Mouse (Mus musculus): ENCODE results near the gene Galnt18. TPM values are rescaled to one million over a fixed set of nuclear protein-coding genes. Genes with fewer than 3 reads are reported as not detected.

Gene Galnt18
- total RNA-seq, 2 experiments from 2014 or later = not detected

DNA sequence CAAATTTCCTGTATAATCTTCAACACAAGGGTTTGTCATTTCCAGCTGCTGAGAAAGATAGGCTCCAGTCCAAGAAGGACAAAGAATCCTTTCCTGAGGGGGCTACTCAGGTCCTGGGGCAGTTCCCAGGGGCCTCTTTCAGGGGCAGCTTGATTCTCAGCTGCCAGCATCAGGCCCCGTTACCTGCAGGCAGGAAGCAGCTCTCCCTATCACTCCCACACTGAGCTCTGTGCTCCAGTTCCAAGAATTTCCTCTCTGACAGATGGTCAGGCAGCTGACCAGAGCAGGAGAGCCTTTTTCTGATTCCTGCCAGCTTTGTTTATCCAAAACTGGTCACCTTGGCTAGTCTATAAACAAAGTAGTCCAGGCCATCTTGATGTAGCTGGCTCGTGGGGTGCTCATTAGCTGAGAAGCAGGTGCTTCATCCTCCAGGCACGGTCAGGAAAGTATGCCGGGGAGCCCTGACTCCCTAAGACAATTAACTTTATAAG is 191.4 kb downstream of the Galnt18 start:
- ATAC-seq (replicated peaks; ENCODE audit: poor library complexity, severe bottlenecking) = no peak

DNA sequence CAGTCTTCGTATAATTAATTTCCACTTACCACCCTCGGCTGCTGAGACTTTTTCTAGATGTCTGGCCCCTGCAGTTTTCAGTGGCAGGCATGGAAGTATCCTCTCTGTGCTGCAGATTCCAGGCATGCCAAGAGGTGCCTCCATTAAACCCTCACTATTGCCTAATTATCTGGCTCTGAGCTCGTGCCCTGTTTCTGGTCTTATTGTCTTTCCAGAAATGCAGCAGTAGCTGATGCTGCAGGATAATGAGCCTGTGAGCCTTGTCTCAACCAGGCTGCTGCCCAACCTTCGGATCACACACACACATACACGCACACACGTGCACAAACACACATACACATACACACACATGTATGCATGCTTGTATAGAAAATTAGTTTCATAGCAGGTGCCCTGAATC is 199.2 kb downstream of the Galnt18 start:
- no peak for ATAC-seq (replicated peaks; ENCODE audit: poor library complexity, severe bottlenecking)

DNA sequence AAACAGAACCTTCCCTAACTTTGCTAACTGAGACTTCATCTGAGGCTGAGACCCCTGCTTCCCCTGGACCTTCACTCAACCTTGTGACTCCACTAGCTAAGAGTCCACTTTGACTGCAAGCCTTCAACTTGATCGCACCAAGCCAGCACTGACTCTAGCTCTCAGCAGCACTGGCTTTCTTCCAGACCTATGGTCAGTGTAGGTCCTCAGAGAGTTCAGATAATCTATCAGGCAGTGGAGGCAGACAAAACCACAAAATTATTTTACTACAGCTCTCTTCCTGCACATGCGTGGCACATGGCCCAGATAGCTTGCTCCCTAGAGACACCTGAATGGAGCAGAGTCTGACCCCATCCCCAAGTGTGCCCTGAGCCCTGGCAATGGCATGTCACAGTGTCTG is 204.7 kb downstream of the Galnt18 start:
- no peak for ATAC-seq (replicated peaks; ENCODE audit: poor library complexity, severe bottlenecking)

DNA sequence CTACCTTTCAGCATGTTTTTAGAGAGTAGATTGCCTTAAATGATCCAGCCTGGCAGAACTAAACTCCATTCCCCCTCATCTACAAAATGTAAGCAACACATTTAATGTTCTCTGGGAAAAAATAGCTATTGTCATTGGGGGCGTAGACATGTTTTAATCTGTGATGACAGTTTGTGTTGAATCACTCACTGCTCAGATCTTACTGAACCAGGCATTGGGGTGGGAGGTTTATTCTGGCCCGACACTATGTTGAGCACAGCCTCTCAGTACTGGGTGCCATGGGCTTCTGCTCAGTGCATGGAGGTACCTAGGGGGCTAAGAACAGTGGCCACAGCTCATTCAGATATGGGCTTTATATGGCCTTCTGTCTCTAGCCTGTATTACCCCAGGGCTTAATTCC is 207.4 kb downstream of the Galnt18 start:
- no peak for ATAC-seq (replicated peaks; ENCODE audit: poor library complexity, severe bottlenecking)

DNA sequence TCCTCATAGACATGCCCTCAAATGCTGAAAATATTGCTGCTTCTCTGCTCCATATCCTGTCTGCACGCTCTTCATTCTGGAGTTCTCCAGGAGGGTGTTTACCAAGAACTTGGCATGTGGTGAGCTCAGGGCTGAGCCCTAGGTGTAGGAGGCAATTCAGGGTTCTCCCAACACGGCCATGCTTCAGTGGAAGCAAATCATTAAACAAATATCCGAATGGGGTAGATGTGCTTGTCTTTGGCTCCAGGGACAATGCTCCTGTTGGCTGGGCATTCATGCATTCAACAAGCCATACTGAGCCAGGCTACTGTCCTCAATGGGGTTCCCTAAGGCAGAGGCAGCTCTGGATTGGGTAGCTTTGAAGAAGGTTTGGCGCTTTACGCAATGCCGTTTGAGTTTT is 212.9 kb downstream of the Galnt18 start:
- no peak for ATAC-seq (replicated peaks; ENCODE audit: poor library complexity, severe bottlenecking)

DNA sequence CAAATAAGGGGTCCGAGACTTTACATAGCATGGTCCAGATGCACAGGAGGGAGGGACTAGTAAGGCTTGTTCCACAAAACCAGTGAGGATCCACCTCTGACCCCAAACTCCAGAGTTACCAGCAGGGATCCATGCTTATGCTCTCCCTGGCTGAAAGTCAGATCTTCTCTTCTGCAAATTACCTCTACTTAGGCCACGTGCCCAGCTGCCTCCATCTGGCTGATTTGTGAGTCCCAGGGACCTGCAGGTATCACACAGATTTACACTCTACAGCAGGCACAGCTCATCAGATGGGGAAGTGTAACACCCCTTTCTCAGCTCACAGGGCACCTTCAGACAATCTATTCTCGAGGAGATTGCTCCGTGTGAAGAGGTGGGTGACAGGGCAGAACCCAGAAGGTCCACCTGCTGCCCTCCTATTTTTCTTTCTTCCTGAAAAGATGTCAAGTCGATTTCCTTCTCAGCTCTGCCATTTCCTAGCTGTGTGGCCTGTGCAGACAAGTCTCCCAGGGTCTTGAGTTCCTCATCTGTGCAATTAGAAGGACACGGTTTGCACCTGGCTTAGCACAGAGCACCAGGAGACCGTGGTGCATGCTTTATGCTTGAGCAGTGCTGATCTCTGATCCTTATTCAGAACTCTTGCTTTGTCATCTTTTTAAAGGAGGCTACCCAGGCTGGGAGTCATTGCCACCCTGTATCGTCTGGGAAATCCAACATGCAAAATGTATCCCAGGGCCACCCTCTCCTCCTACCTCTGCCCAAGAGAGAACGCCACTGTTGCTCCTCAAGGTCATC is 216.3 kb downstream of the Galnt18 start:
- ATAC-seq (replicated peaks; ENCODE audit: poor library complexity, severe bottlenecking) = no peak

DNA sequence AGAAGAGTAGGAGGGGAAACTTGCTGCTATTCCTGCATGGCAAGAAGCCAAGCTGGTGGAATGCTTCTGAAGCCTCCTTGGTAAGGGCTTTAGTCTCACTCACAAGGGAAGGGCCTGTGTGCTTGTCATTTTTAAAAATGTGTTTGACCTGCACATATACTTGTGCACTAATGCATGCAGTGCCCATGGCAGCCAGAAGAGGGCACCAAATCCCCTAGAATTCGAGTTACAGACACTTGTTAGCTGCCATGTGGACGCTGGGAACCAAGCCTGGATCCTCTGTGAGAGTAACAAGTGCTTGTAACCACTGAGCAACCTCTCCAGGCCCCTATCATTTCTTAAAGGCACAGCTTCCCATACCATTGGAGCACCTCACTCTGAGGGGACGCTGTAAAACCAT is 219.7 kb downstream of the Galnt18 start:
- no peak for ATAC-seq (replicated peaks; ENCODE audit: poor library complexity, severe bottlenecking)

DNA sequence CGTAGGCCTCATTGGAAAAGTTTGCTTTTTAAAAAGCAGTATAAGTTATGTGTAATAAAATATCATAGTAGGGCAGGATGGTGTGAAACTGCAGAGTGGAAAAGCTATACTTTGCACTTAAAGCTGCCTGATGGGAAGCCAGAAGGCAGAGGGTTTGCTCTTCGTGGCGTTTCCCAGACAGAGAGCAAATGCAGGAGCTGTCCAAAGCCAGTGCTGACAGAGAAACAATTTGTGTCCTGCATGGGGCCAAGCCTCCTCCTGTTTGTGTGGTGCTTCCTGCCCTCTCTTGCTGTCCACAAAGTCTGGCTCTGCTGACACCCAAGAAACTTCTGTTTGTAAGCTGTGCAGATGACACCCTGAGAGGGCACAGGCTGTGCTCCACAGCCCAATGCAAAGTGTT is 220.8 kb downstream of the Galnt18 start:
- no peak for ATAC-seq (replicated peaks; ENCODE audit: poor library complexity, severe bottlenecking)

DNA sequence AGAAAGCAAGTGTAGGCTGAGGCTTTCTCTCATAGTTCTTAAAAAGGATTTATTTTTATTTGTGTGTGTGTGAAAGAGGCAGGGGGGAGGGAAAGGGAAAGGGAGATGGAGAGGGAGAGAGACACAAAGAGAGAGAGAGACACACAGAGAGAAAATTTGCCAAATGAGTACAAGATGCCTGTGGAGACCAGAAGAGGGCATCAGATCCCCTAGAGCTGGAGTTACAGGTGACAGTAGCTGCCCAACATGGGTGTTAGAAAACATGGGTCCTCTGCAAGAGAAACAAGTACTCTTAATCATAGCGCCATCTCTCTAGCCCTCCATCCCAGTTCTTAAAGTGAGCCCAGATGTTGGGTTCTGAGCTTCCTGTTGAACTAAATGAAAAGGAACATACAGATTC is 228.8 kb downstream of the Galnt18 start:
- ATAC-seq (replicated peaks; ENCODE audit: poor library complexity, severe bottlenecking) = no peak

DNA sequence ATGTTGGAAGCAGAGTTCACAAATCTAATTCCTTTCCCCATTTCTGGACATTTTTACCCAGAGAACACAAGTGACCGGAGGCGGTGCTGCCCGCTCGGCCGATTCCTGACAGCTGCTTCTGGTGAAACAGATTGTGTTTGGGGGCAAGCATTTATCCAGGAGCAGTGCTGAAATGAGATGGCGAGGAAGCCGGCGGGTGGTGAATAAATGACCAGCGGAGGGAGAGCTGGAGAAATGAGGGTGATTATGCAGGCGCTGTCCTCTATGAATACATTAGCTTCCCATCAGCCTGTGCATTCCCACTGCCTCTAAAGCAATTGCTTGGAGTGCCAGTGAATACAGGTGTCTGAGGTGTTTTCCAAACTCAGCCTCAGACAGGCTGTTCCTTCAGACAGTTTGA is 232.7 kb downstream of the Galnt18 start:
- no peak for ATAC-seq (replicated peaks; ENCODE audit: poor library complexity, severe bottlenecking)

DNA sequence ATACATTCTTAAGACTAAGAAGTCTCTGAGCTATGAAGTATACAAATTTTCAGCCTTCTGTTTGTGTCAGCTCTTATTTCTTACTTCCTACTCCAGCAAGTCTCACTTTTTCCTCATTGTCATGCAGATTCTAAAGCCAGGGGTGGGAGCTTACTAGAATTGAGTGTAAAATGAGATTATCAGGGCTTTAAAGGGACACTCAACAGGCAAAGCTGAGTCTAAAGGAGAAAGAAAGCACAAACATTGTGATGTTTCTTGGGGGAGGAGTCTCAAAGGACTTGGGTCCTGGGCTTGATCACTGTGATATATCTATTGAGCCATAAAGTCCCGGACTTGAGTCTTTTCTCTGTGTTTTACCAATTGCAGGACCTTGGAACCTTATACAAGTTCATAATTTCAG is 234.2 kb downstream of the Galnt18 start:
- ATAC-seq (replicated peaks; ENCODE audit: poor library complexity, severe bottlenecking) = no peak

DNA sequence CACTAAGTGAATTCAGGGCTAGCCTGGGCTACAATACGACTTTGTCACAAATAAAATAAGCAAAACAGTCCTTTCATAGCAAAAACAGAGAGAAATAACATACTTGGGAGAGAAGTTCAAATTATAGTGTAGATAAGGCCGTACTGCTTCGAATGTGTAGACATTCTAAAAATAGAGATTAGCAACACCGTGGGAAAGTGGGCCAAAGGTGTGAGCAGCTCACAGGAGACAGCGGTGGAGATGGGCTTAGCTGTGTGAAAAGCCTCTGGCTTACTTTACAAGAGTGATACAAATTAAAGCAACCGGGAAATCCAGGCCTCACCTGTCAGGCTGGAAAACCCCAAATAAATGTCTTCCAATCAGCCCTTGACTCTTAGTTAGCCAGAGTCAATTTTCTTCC is 241.8 kb downstream of the Galnt18 start:
- ATAC-seq (replicated peaks; ENCODE audit: poor library complexity, severe bottlenecking) = no peak

DNA sequence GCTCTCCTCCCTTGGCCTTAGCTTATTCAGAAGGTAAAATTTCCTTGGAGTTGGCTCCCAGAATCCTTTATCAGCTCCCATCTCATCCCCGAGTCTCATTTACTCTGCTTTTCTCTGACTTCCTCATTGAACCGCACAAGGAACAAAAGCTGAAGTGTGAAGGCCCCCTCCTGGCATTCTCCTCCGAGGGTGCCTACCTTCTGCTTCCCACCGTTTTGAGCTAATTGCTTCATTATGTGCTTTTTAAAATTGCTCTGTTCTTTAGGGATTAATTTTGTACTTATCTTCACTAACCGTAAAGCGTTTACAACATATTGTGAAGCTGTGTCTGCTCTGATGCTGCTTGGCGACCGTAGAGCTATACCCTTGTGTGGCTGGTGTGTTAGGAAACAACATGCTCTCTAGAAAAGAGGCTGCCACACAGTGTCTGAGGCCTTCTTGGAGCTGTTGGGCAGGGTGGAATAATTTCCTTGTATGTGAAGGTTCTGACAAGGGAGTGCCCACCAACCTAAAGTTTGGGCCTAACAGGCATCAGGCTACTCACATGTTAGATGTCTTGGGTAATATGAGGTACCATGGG is 244.9 kb downstream of the Galnt18 start:
- ATAC-seq (replicated peaks; ENCODE audit: poor library complexity, severe bottlenecking) = no peak

DNA sequence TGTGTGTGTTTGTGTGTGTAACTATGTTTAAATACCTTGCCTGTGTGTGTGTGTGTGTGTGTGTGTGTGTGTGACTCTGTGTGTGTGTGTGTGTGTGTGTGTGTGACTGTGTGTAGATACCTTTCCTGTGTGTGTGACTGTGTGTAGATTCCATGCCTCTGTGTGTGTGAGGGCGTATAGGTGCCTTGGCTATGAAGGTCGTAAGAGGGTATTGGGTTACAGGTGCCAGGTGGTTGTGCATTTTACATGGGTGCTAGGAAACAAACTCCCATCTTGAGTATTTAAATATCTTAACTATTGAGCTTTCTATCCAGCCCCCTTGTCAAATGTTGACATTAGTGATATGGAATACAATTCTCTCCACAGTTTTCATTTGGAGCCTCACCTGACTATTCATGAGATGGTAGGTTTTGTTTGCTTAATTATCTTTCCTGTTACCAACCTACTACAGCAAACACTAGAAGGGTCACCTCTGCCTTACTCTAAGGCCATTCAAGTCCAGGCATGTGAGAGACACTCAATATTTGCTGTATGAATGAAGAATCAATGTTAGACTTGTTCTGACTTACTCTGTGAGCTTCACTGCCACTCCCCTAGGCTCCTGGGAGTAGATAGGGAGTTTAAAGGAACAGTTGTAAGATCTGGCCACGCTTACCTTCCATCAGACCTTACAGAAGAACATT is 250.7 kb downstream of the Galnt18 start:
- ATAC-seq (replicated peaks; ENCODE audit: poor library complexity, severe bottlenecking) = no peak

DNA sequence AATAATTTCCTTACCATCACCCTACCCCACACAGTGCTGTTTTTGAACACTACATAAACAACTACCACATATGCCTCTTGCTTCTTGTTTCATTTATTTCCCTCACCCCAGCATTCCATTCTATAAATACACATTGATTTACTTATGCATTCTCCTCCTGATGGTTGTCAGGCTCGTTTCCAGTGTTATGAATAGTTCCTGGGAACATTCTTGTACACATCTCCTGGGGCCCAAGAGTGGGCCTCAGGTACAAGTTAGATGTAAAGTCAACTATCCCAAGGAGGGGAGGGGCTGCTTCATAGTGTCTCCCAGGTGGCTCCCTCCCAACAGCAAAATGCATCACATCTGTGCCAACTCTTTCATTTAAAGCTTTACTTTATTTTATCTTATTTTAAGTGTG is 251.3 kb downstream of the Galnt18 start:
- ATAC-seq (replicated peaks; ENCODE audit: poor library complexity, severe bottlenecking) = no peak

DNA sequence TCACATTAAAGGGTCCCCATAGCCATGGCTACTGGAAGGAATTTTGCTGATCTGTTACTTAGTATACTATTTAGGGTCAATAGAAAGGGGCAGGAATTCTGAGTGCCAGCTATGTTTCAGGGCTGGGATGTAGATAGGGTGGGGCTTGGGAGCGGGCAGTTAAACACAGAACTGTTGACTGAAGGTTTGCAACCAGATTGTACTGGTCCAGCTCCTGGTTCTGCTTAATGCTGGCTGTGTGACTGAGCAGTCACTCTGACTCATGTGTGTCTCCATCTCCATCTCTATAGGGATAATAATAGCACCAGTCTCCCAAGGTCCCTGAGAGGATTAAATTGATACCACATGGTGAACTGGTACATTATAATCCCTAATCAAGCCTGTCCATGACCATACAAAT is 258.9 kb downstream of the Galnt18 start:
- ATAC-seq (replicated peaks; ENCODE audit: poor library complexity, severe bottlenecking) = no peak

DNA sequence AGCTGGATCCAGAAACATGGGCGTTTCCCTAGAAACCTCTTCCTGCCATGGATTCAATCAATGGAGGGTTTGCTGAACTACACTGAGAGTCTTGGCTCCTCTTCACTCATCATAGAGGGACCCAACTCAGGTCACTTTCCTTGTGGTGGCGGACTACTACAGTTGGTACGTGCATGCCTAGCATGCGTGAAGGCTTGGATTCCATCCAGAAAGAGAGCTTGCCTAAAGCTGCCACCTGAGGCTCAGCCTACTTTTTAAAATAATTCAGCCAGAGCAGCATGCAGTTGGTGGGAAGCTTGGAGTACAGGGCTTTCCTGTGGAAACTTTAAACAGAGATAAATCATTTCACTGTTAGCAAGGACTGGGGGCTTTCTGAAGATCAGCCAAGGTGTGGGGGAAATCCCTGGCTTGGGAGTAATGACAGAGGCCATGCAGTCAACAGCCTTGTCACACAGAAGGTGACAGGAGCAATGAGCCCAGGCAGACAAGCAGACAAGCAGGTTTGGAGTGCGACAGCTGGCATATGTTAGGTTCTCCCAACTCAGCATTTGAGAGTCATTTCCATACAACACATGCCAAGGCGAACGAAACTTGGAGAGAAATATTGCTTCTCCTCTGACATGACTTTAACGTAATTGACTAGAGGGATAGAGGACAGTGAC is 261.1 kb downstream of the Galnt18 start:
- ATAC-seq (replicated peaks; ENCODE audit: poor library complexity, severe bottlenecking) = no peak

DNA sequence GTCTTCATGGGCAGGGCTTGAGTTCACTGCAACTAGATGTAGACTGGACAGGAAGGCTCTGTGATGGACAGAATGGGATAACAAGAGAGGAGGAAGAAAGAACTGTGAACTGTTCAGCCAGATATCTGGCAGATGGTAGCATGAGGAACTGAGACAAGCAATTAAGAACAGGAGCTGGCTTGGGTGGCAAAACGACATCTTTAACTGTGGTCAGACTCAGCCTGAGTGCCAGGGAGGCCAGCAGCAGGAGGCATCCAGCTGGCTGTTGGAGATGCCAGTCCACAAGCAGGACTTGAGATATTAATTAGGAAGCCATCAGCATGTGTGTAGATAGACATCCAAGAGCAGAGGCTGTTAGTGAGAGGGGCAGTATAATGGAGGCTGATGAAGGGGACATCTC is 262.9 kb downstream of the Galnt18 start:
- ATAC-seq (replicated peaks; ENCODE audit: poor library complexity, severe bottlenecking) = no peak

DNA sequence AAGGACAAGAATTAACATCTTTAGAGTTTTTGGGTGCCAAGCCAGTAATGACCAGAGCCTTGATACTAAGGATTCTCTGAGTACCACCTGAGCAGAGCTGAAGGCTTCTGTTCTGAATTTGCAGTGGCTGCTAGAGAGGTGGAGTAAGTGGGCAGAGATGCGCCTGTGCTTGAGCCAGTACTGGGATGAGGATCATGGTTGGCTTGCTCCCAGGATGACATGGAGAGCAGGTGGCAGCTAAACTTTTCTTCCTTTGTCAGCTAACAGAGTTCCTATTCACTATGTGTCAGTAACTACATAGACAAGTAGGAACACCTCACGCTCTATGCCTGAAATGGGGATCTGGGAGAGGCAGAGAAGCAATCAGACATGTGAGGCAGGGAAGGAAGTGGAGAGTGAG is 264.3 kb downstream of the Galnt18 start:
- ATAC-seq (replicated peaks; ENCODE audit: poor library complexity, severe bottlenecking) = no peak

DNA sequence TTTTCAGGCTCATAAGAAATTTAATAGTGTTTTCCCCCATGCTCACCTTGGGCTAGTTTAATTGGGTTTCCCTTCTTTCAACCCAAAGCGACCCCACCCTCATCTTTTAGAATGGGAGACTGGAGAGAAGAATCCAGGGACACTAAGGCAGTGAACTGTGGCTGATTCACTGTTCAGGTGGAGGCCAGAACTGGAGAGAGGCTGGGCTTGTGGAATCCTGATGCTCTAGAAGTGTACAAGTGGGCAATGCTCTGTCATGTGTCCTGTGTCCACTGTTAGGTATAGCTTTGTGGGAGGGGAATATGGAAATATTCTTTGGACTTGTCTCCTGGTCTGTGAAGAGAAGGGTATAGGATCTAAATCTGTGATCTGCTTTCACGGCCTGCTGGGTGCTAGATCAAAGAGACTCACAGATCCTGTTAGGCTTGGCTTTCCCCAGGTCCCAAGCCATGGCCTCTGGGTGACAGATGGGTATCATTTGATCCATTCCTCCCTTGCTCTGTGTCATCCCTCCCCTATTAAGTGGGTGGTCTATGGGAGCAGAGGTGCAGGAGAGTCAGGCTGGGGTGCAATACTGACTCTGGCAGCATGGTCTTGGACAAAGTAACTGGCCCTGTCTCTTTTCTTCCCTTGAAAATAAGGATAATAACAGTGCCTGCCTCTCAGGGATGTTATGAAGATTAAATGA is 270.5 kb downstream of the Galnt18 start:
- ATAC-seq (replicated peaks; ENCODE audit: poor library complexity, severe bottlenecking) = no peak

DNA sequence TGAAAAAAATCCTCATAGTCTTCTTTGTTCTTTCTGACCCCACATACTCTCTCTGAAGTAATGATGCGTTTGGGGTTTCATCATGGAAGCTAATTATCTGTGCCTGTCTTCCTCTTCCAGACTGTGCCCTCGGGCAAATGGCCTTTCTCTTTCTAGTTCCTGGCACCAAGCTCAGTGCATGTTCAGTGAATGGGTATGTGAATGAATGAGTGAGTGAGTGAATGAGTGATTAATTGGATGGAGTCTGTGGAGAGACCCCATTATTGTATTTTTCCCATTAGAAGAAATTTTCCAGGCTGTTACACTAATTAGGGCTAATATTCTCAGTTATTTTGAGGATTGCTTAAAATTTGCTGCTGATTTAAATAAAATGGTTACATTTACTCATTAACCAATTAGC is 279.2 kb downstream of the Galnt18 start:
- no peak for ATAC-seq (replicated peaks; ENCODE audit: poor library complexity, severe bottlenecking)
